Mouse (Mus musculus): Measurements from ENCODE around the gene Calhm6. TPM values are rescaled to one million over a fixed set of nuclear protein-coding genes. Genes with fewer than 3 reads are reported as not detected.

Gene Calhm6
- polyA plus RNA-seq (2012; rRNA removed), result 2.7 and 2.8 TPM in 2 replicates

GRCm38 (mm10) chr10:34127392-34128378, at the start of gene Calhm6:
Gene Calhm6, minus strand, starts transcription at chr10:34127984.

GRCm38 (mm10) chr10:34096418-34096883, 31.3 kb downstream of the Calhm6 start, which contains the start of gene Calhm5:
Gene Calhm5, minus strand, starts transcription at chr10:34096519.

Other genes with a start within 250 kb of the Calhm6 start
- 0.15 and 0.20 TPM in 2 replicates for gene Rsph4a, start 222.9 kb downstream of the Calhm6 start, polyA plus RNA-seq (2012; rRNA removed)
- 6.8 and 7.1 TPM in 2 replicates for gene Zup1, start 176.7 kb downstream of the Calhm6 start, polyA plus RNA-seq (2012; rRNA removed)
- gene Rwdd1, start 108.4 kb downstream of the Calhm6 start, polyA plus RNA-seq (2012; rRNA removed), result 22.3 and 23.1 TPM in 2 replicates
- not detected in 2 replicates for gene Trappc3l, start 90.4 kb downstream of the Calhm6 start, polyA plus RNA-seq (2012; rRNA removed)
- gene Calhm4, start 83.7 kb downstream of the Calhm6 start, polyA plus RNA-seq (2012; rRNA removed), result not detected in 2 replicates
- 0.02 and 0.04 TPM in 2 replicates for gene Calhm5, start 31.5 kb downstream of the Calhm6 start, polyA plus RNA-seq (2012; rRNA removed)
- 4.4 and 5.3 TPM in 2 replicates for gene Dse, start 79.7 kb upstream of the Calhm6 start, polyA plus RNA-seq (2012; rRNA removed)
- gene Tspyl1, start 154.2 kb upstream of the Calhm6 start, polyA plus RNA-seq (2012; rRNA removed), result 10.3 and 10.5 TPM in 2 replicates
- 0.32 and 0.52 TPM in 2 replicates for gene Tspyl4, start 169.5 kb upstream of the Calhm6 start, polyA plus RNA-seq (2012; rRNA removed)